Mouse (Mus musculus) MEL (cell line): ENCODE measurements at regions not wholly inside any gene's neighbourhood (a gene's known extent, or its start where the extent isn't known, plus 50 kb on each side); places are given as distances from the start of the nearest gene placed in this dataset.

Experiments used
- DNase-seq: peaks from one replicate; pipeline ENCODE4 v3.0.0; 2011; ENCODE audit warnings: low read depth, low spot score
- H3K27ac ChIP-seq: 2 replicates; pipeline ENCODE4 v1.5.1; 2012; ENCODE audit warnings: low read depth, mild to moderate bottlenecking, control low read depth, low read length, moderate library complexity; ENCODE audit not compliant: control insufficient read depth
- H3K27me3 ChIP-seq, 2 experiments: fragments of 150-350 bp in 1 of 2; sonication (generic) in 1 of 2; 2 replicates each; pipeline ENCODE4 v1.6.1; 2012; ENCODE audit warnings: low read length in 2 of 2, mild to moderate bottlenecking in 2 of 2, improper control_type of control experiment in 1 of 2, moderate library complexity in 1 of 2; ENCODE audit not compliant: insufficient read depth in 2 of 2, control insufficient read depth in 1 of 2
- H3K36me3 ChIP-seq, 2 experiments: 2 replicates each; pipeline ENCODE4 v1.6.1; 2012 to 2014; ENCODE audit warnings: low read length in 2 of 2, improper control_type of control experiment in 1 of 2, inconsistent platforms in 1 of 2, mild to moderate bottlenecking in 1 of 2; ENCODE audit not compliant: insufficient read depth in 2 of 2, control insufficient read depth in 1 of 2
- H3K4me1 ChIP-seq, 2 experiments: fragments of 150-350 bp in 1 of 2; sonication (generic) in 1 of 2; 2 replicates each; pipeline ENCODE4 v1.6.1; 2012; ENCODE audit warnings: low read length in 2 of 2, improper control_type of control experiment in 1 of 2, mild to moderate bottlenecking in 1 of 2; ENCODE audit not compliant: insufficient read depth in 2 of 2, control insufficient read depth in 1 of 2
- H3K4me3 ChIP-seq, 2 experiments: fragments of 150-350 bp in 1 of 2; sonication (generic) in 1 of 2; 2 replicates each; pipeline ENCODE4 v1.5.1; 2012; ENCODE audit warnings: low read depth in 2 of 2, low read length in 2 of 2, mild to moderate bottlenecking in 2 of 2, moderate library complexity in 2 of 2, control low read depth in 1 of 2, improper control_type of control experiment in 1 of 2; ENCODE audit not compliant: control insufficient read depth in 1 of 2, insufficient read depth in 1 of 2
- H3K79me2 ChIP-seq: 2 replicates; pipeline ENCODE4 v1.6.1; 2012; ENCODE audit warnings: mild to moderate bottlenecking, low read length, moderate library complexity; ENCODE audit not compliant: control insufficient read depth, poor library complexity, insufficient read depth
- H3K9ac ChIP-seq: 2 replicates; pipeline ENCODE4 v1.6.1; 2012; ENCODE audit warnings: low read depth, mild to moderate bottlenecking, control low read depth, low read length, moderate library complexity; ENCODE audit not compliant: control insufficient read depth, poor library complexity, severe bottlenecking
- H3K9me3 ChIP-seq: fragments of 150-350 bp; sonication (generic); replicated peaks from 2 replicates; pipeline ENCODE4 v1.6.1; 2012; ENCODE audit warnings: mild to moderate bottlenecking, low read length, improper control_type of control experiment, moderate library complexity; ENCODE audit not compliant: insufficient read depth
- E2F4 ChIP-seq: IDR thresholded peaks from 2 replicates; pipeline ENCODE4 v1.6.1; 2011; ENCODE audit warnings: low read depth, low read length, improper control_type of control experiment, borderline replicate concordance
- ELF1 ChIP-seq: IDR thresholded peaks from 2 replicates; pipeline ENCODE4 v1.6.1; 2014; ENCODE audit warnings: low read depth, mild to moderate bottlenecking, inconsistent platforms, low read length, improper control_type of control experiment, moderate library complexity
- EP300 ChIP-seq, 2 experiments: IDR thresholded peaks; 2 replicates each; pipeline ENCODE4 v1.6.1; 2011; ENCODE audit warnings: improper control_type of control experiment in 2 of 2, low read length in 2 of 2, low read depth in 1 of 2, mild to moderate bottlenecking in 1 of 2
- ETS1 ChIP-seq: IDR thresholded peaks from 2 replicates; pipeline ENCODE4 v1.6.1; 2012; ENCODE audit warnings: low read depth, mild to moderate bottlenecking, inconsistent platforms, low read length, improper control_type of control experiment, moderate library complexity
- GATA1 ChIP-seq: IDR thresholded peaks from 2 replicates; pipeline ENCODE4 v1.6.1; 2011; ENCODE audit warnings: low read depth, low read length, improper control_type of control experiment
- JUND ChIP-seq: IDR thresholded peaks from 2 replicates; pipeline ENCODE4 v1.6.1; 2011; ENCODE audit warnings: low read depth, mild to moderate bottlenecking, improper control_type of control experiment, low read length
- MAFK ChIP-seq: IDR thresholded peaks from 2 replicates; pipeline ENCODE4 v1.6.1; 2011; ENCODE audit warnings: low read depth, mild to moderate bottlenecking, low read length, improper control_type of control experiment, borderline replicate concordance
- MAX ChIP-seq: IDR thresholded peaks from 2 replicates; pipeline ENCODE4 v1.6.1; 2011; ENCODE audit warnings: low read length, improper control_type of control experiment
- MAZ ChIP-seq: IDR thresholded peaks from 2 replicates; pipeline ENCODE4 v1.6.1; 2012; ENCODE audit warnings: low read depth, mild to moderate bottlenecking, inconsistent platforms, low read length, improper control_type of control experiment
- MXI1 ChIP-seq: IDR thresholded peaks from 2 replicates; pipeline ENCODE4 v1.6.1; 2011; ENCODE audit warnings: mild to moderate bottlenecking, low read depth, low read length, improper control_type of control experiment
- NELFE ChIP-seq: IDR thresholded peaks from 2 replicates; pipeline ENCODE4 v1.6.1; 2011; ENCODE audit warnings: low read depth, low read length, improper control_type of control experiment
- POLR2A ChIP-seq, 2 experiments: IDR thresholded peaks; 2 replicates each; pipeline ENCODE4 v1.6.1; 2011 to 2012; ENCODE audit warnings: low read length in 2 of 2, mild to moderate bottlenecking in 2 of 2, control low read depth in 1 of 2, improper control_type of control experiment in 1 of 2, low read depth in 1 of 2, moderate library complexity in 1 of 2; ENCODE audit not compliant: control insufficient read depth in 1 of 2, insufficient read depth in 1 of 2, poor library complexity in 1 of 2
- RCOR1 ChIP-seq: IDR thresholded peaks from 2 replicates; pipeline ENCODE4 v1.6.1; 2012; ENCODE audit warnings: low read depth, mild to moderate bottlenecking, inconsistent platforms, low read length, improper control_type of control experiment
- TAL1 ChIP-seq: IDR thresholded peaks from 2 replicates; pipeline ENCODE4 v1.6.1; 2012; ENCODE audit warnings: mild to moderate bottlenecking, inconsistent platforms, low read length, moderate library complexity, mixed read lengths
- TBP ChIP-seq: IDR thresholded peaks from 2 replicates; pipeline ENCODE4 v1.8.0; 2011; ENCODE audit warnings: low read depth, low read length, improper control_type of control experiment
- TCF12 ChIP-seq: IDR thresholded peaks from 2 replicates; pipeline ENCODE4 v1.6.1; 2014; ENCODE audit warnings: low read depth, mild to moderate bottlenecking, inconsistent platforms, low read length, improper control_type of control experiment, moderate library complexity
- UBTF ChIP-seq: IDR thresholded peaks from 2 replicates; pipeline ENCODE4 v1.6.1; 2012; ENCODE audit warnings: low read depth, mild to moderate bottlenecking, inconsistent platforms, low read length, improper control_type of control experiment, moderate library complexity, borderline replicate concordance; ENCODE audit not compliant: insufficient read depth
- USF1 ChIP-seq: IDR thresholded peaks from 2 replicates; pipeline ENCODE4 v1.6.1; 2014; ENCODE audit warnings: low read depth, mild to moderate bottlenecking, inconsistent platforms, low read length, improper control_type of control experiment, moderate library complexity
- ZC3H11A ChIP-seq: IDR thresholded peaks from 2 replicates; pipeline ENCODE4 v1.6.1; 2012; ENCODE audit warnings: low read depth, mild to moderate bottlenecking, inconsistent platforms, low read length, improper control_type of control experiment
- ZKSCAN1 ChIP-seq: IDR thresholded peaks from 2 replicates; pipeline ENCODE4 v1.6.1; 2012; ENCODE audit warnings: low read depth, mild to moderate bottlenecking, inconsistent platforms, low read length, improper control_type of control experiment, moderate library complexity
- ZMIZ1 ChIP-seq: IDR thresholded peaks from 2 replicates; pipeline ENCODE4 v1.6.1; 2012; ENCODE audit warnings: low read depth, mild to moderate bottlenecking, inconsistent platforms, low read length, improper control_type of control experiment, moderate library complexity
- ZNF384 ChIP-seq: IDR thresholded peaks from 2 replicates; pipeline ENCODE4 v1.6.1; 2012; ENCODE audit warnings: low read depth, mild to moderate bottlenecking, inconsistent platforms, low read length, improper control_type of control experiment

DNA sequence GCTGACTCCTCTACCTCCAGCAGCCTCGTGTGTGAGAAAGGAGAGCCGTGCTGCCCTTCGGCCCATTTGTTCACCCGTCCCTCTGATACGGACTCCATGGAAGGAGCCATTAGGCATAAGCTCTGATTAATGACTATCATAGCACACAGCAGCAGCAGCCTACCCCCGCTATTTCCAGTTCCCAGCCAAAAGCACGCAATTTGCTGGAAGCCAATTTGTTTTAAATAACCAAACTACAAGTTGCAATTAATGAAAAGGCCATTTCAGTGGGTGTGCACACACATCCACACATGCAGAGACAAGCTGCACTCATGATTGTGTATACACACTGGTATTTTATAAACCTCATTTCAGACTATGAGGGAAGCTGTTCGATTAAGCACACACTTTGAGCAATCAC, 387.8 kb upstream of the Cdh4 start:
- Histone ChIP-seq H3K79me2 (no peaks in the 10 kb centered on the region), H3K27me3 (no peaks in the 10 kb centered on the region), H3K4me1 (no peaks in the 10 kb centered on the region), H3K9ac (no peak overlapping the region), H3K4me3 (no peak overlapping the region), H3K27ac (no peak overlapping the region), H3K9me3 (no peaks in the 10 kb centered on the region), H3K36me3 (no peaks in the 10 kb centered on the region)
- TF ChIP-seq GATA1 (no peak), POLR2A (IDR thresholded peaks at IDR 0.05; ENCODE audit: control insufficient read depth in 1 of 2, insufficient read depth in 1 of 2, low read depth in 1 of 2, low read length in 2 of 2, poor library complexity in 1 of 2) (no peak), ZNF384 (no peak), ZKSCAN1 (no peak), E2F4 (no peak), NELFE (no peak), ZC3H11A (no peak), TCF12 (no peak), TAL1 (no peak), JUND (no peak), ZMIZ1 (no peak), MAFK (no peak), MAX (no peak), USF1 (no peak), TBP (no peak), MXI1 (no peak)
- DNase-seq: no peak

GRCm38 (mm10) chr2:179064616-179065015, 377.6 kb upstream of the Cdh4 start:
- no peaks in the 10 kb centered on the region for H3K9me3 ChIP-seq

More at GRCm38 (mm10) chr2:179064616-179065015, 377.6 kb upstream of the Cdh4 start:
- no peak for DNase-seq
- H3K27ac ChIP-seq: no peak overlapping the region
- H3K9ac ChIP-seq: no peak overlapping the region
- no peaks in the 10 kb centered on the region for H3K79me2 ChIP-seq
- no peaks in the 10 kb centered on the region for H3K4me1 ChIP-seq
- no peaks in the 10 kb centered on the region for H3K36me3 ChIP-seq
- H3K4me3 ChIP-seq: no peak overlapping the region
- H3K27me3 ChIP-seq: no peaks in the 10 kb centered on the region
- TF ChIP-seq RCOR1 (no peak), MAZ (no peak), UBTF (no peak), MAFK (no peak), ETS1 (no peak), ZC3H11A (no peak), E2F4 (no peak), ELF1 (no peak), EP300 (IDR thresholded peaks at IDR 0.05; ENCODE audit: low read depth in 1 of 2, low read length in 2 of 2) (no peak), TAL1 (no peak), ZMIZ1 (no peak)
